Mouse (Mus musculus) c-Kit-positive CD71-negative TER-119-negative erythroid progenitor cells, embryonic 14.5 days (primary cell): ENCODE measurements around the gene Jph2.

ENCODE experiments used
- DNase-seq: peaks from one replicate; pipeline ENCODE4 v3.0.0-alpha.2; 2013; ENCODE audit warnings: low read depth

Gene Jph2

GRCm38 (mm10) chr2:163397905-163398304, at the start of gene Jph2:
Gene Jph2 (minus strand): TSS chr2:163397993.
- no peak for DNase-seq

GRCm38 (mm10) chr2:163447375-163447774, 49.6 kb upstream of the Jph2 start:
- DNase-seq, result no peak

GRCm38 (mm10) chr2:163444017-163444416, 46.2 kb upstream of the Jph2 start:
- no peak for DNase-seq

GRCm38 (mm10) chr2:163443543-163443942, 45.8 kb upstream of the Jph2 start:
- no peak for DNase-seq

- DNase-seq, result no peak
These were observed 41.7 kb upstream of the Jph2 start for GRCm38 (mm10) chr2:163439488-163439887.

- peak; percentile 40 for DNase-seq
These were observed 41.0 kb upstream of the Jph2 start for GRCm38 (mm10) chr2:163438619-163439451.

GRCm38 (mm10) chr2:163438246-163438618, 40.4 kb upstream of the Jph2 start, which contains the start of gene Gdap1l1:
Gene Gdap1l1 (plus strand): TSS chr2:163438476.
- no peak for DNase-seq

GRCm38 (mm10) chr2:163437800-163438199, 40.0 kb upstream of the Jph2 start:
- no peak for DNase-seq

- DNase-seq, result no peak
These were observed 36.2 kb upstream of the Jph2 start for GRCm38 (mm10) chr2:163433971-163434370.

GRCm38 (mm10) chr2:163431289-163431688, 33.5 kb upstream of the Jph2 start:
- DNase-seq, result no peak

GRCm38 (mm10) chr2:163428346-163429011, 30.7 kb upstream of the Jph2 start:
- DNase-seq, result no peak

- no peak for DNase-seq
These were observed 26.8 kb upstream of the Jph2 start, which contains the start of gene Oser1 for GRCm38 (mm10) chr2:163424597-163424996. Gene Oser1 (minus strand): TSS chr2:163424697.

GRCm38 (mm10) chr2:163422895-163423660, 25.3 kb upstream of the Jph2 start:
- DNase-seq, result no peak

GRCm38 (mm10) chr2:163420366-163420886, 22.6 kb upstream of the Jph2 start:
- no peak for DNase-seq

- peak; percentile 96 for DNase-seq
These were observed 21.7 kb upstream of the Jph2 start for GRCm38 (mm10) chr2:163419346-163420045.

GRCm38 (mm10) chr2:163418841-163419345, 21.1 kb upstream of the Jph2 start:
- DNase-seq, result peak; percentile 37

- no peak for DNase-seq
These were observed 20.0 kb upstream of the Jph2 start for GRCm38 (mm10) chr2:163417830-163418229.

GRCm38 (mm10) chr2:163417026-163417425, 19.2 kb upstream of the Jph2 start:
- no peak for DNase-seq

- no peak for DNase-seq
These were observed 15.2 kb upstream of the Jph2 start for GRCm38 (mm10) chr2:163412846-163413590.

- DNase-seq, result no peak
These were observed 14.6 kb upstream of the Jph2 start for GRCm38 (mm10) chr2:163412419-163412818.

GRCm38 (mm10) chr2:163411840-163412239, 14.0 kb upstream of the Jph2 start:
- no peak for DNase-seq
